Mouse (Mus musculus) CH12.LX (cell line): Measurements from ENCODE around the gene Abtb2. TPM values are rescaled to one million over a fixed set of nuclear protein-coding genes. Genes with fewer than 3 reads are reported as not detected.

ENCODE experiments used
- DNase-seq: peaks from one replicate; pipeline ENCODE4 v3.0.0-alpha.2; 2013; ENCODE audit errors: extremely low read depth
- H3K27ac ChIP-seq: 2 replicates; pipeline ENCODE4 v1.5.1; 2012; ENCODE audit warnings: low read depth, mild to moderate bottlenecking, control low read depth, moderate library complexity; ENCODE audit not compliant: insufficient read depth
- H3K27me3 ChIP-seq: replicated peaks from 2 replicates; pipeline ENCODE3; 2012; ENCODE audit warnings: inconsistent platforms
- H3K36me3 ChIP-seq, 2 experiments: replicated peaks in 1 of 2; 2 replicates each; pipeline versions ENCODE3 to v1.6.1; 2012; ENCODE audit warnings: inconsistent platforms in 1 of 2, low read length in 1 of 2, mild to moderate bottlenecking in 1 of 2, mixed read lengths in 1 of 2, moderate library complexity in 1 of 2; ENCODE audit not compliant: control insufficient read depth in 1 of 2, insufficient read depth in 1 of 2
- H3K4me1 ChIP-seq, 2 experiments: 2 replicates each; pipeline ENCODE4 v1.6.1; 2012; ENCODE audit warnings: inconsistent platforms in 1 of 2, moderate library complexity in 1 of 2; ENCODE audit not compliant: insufficient read depth in 2 of 2, control insufficient read depth in 1 of 2
- H3K4me2 ChIP-seq: 2 replicates; pipeline ENCODE4 v1.6.1; 2012; ENCODE audit warnings: low read depth, mild to moderate bottlenecking, control low read depth; ENCODE audit not compliant: poor library complexity, insufficient read depth, severe bottlenecking
- H3K4me3 ChIP-seq, 3 experiments: fragments of 150-350 bp in 1 of 3; sonication (generic) in 1 of 3; replicated peaks in 1 of 3; 2 replicates each; pipeline versions ENCODE3 to v1.5.1; 2011 to 2012; ENCODE audit warnings: low read depth in 2 of 3, low read length in 2 of 3, mild to moderate bottlenecking in 2 of 3, moderate library complexity in 2 of 3, control low read depth in 1 of 3, improper control_type of control experiment in 1 of 3, inconsistent platforms in 1 of 3, mixed read lengths in 1 of 3; ENCODE audit not compliant: poor library complexity in 1 of 3
- H3K79me2 ChIP-seq: replicated peaks from 2 replicates; pipeline ENCODE4 v1.6.1; 2012; ENCODE audit warnings: mild to moderate bottlenecking, moderate library complexity; ENCODE audit not compliant: control insufficient read depth, poor library complexity, insufficient read depth, severe bottlenecking; ENCODE audit errors: extremely low read depth
- H3K9ac ChIP-seq: 2 replicates; pipeline ENCODE4 v1.6.1; 2012; ENCODE audit warnings: low read depth, mild to moderate bottlenecking, control low read depth, moderate library complexity; ENCODE audit not compliant: insufficient read depth
- H3K9me3 ChIP-seq: replicated peaks from 2 replicates; pipeline ENCODE3; 2012; ENCODE audit warnings: low read length, inconsistent platforms, mixed read lengths
- BHLHE40 ChIP-seq: IDR thresholded peaks from 2 replicates; pipeline ENCODE4 v1.6.1; 2011; ENCODE audit warnings: mild to moderate bottlenecking, low read depth, low read length, improper control_type of control experiment
- CHD1 ChIP-seq: IDR thresholded peaks from 2 replicates; pipeline ENCODE4 v1.6.1; 2012; ENCODE audit warnings: low read depth, low read length, improper control_type of control experiment, inconsistent platforms
- CTCF ChIP-seq, 2 experiments: IDR thresholded peaks in 1 of 2; conservative IDR thresholded peaks in 1 of 2; 2 replicates each; pipeline ENCODE4 v1.5.1; 2011 to 2012; ENCODE audit warnings: low read depth in 2 of 2, low read length in 2 of 2, improper control_type of control experiment in 1 of 2, inconsistent platforms in 1 of 2, mild to moderate bottlenecking in 1 of 2, moderate library complexity in 1 of 2
- E2F4 ChIP-seq: IDR thresholded peaks from 2 replicates; pipeline ENCODE4 v1.6.1; 2011; ENCODE audit warnings: low read depth, low read length, improper control_type of control experiment; ENCODE audit not compliant: insufficient replicate concordance
- ELF1 ChIP-seq: IDR thresholded peaks from 2 replicates; pipeline ENCODE4 v1.6.1; 2014; ENCODE audit warnings: low read depth, mild to moderate bottlenecking, inconsistent platforms, low read length, improper control_type of control experiment
- EP300 ChIP-seq: IDR thresholded peaks from 2 replicates; pipeline ENCODE4 v1.6.1; 2011; ENCODE audit warnings: low read length, improper control_type of control experiment
- IRF4 ChIP-seq: IDR thresholded peaks from 2 replicates; pipeline ENCODE4 v1.6.1; 2014; ENCODE audit warnings: low read depth, mild to moderate bottlenecking, inconsistent platforms, low read length, improper control_type of control experiment
- MAX ChIP-seq: IDR thresholded peaks from 2 replicates; pipeline ENCODE4 v1.6.1; 2011; ENCODE audit warnings: low read length, improper control_type of control experiment
- MAZ ChIP-seq: IDR thresholded peaks from 2 replicates; pipeline ENCODE4 v1.6.1; 2012; ENCODE audit warnings: low read depth, mild to moderate bottlenecking, inconsistent platforms, low read length, improper control_type of control experiment, moderate library complexity
- MEF2A ChIP-seq: IDR thresholded peaks from 2 replicates; pipeline ENCODE4 v1.6.1; 2014; ENCODE audit warnings: low read depth, mild to moderate bottlenecking, inconsistent platforms, low read length, improper control_type of control experiment, borderline replicate concordance
- MXI1 ChIP-seq: IDR thresholded peaks from 2 replicates; pipeline ENCODE4 v1.6.1; 2011; ENCODE audit warnings: mild to moderate bottlenecking, low read depth, low read length, improper control_type of control experiment
- PAX5 ChIP-seq: IDR thresholded peaks from 2 replicates; pipeline ENCODE4 v1.6.1; 2012; ENCODE audit warnings: low read length, inconsistent platforms, mixed read lengths
- POLR2AphosphoS2 ChIP-seq: IDR thresholded peaks from 2 replicates; pipeline ENCODE4 v1.6.1; 2011; ENCODE audit warnings: low read depth, low read length, improper control_type of control experiment
- RAD21 ChIP-seq: IDR thresholded peaks from 2 replicates; pipeline ENCODE4 v1.6.1; 2011; ENCODE audit warnings: low read depth, mild to moderate bottlenecking, low read length, improper control_type of control experiment, moderate library complexity
- RCOR1 ChIP-seq: conservative IDR thresholded peaks from 2 replicates; pipeline ENCODE4 v1.6.1; 2012; ENCODE audit warnings: low read depth, mild to moderate bottlenecking, inconsistent platforms, low read length, improper control_type of control experiment
- USF1 ChIP-seq: IDR thresholded peaks from 2 replicates; pipeline ENCODE4 v1.6.1; 2014; ENCODE audit warnings: low read depth, mild to moderate bottlenecking, inconsistent platforms, low read length, improper control_type of control experiment
- ZC3H11A ChIP-seq: IDR thresholded peaks from 2 replicates; pipeline ENCODE4 v1.6.1; 2012; ENCODE audit warnings: low read depth, mild to moderate bottlenecking, inconsistent platforms, low read length, improper control_type of control experiment
- ZKSCAN1 ChIP-seq: IDR thresholded peaks from 2 replicates; pipeline ENCODE4 v1.6.1; 2012; ENCODE audit warnings: low read depth, inconsistent platforms, low read length, improper control_type of control experiment, borderline replicate concordance
- ZNF384 ChIP-seq: IDR thresholded peaks from 2 replicates; pipeline ENCODE4 v1.6.1; 2012; ENCODE audit warnings: low read depth, low read length, improper control_type of control experiment, inconsistent platforms
- dilution Hi-C: fragments of 300-500 bp; cut with MboI; formaldehyde crosslinking; loops from 2 replicates; pipeline ENCODE4 v1.14.3; 2020; ENCODE audit warnings: low sequenced_read_pairs; ENCODE audit not compliant: extremely low pct_unique_long_range_greater_than_20kb, extremely low pct_ligation_motif_present
- in situ Hi-C: fragments of 300-500 bp; cut with MboI; formaldehyde crosslinking; loops from 3 replicates; pipeline ENCODE4 v1.14.3; 2019; ENCODE audit warnings: low sequenced_read_pairs, low pct_ligation_motif_present, low pct_unique_long_range_greater_than_20kb, mixed read lengths
- polyA plus RNA-seq: library from polyadenylated mRNA; unstranded; fragments of >175 nt; gene quantifications from 2 replicates; pipeline ENCODE4 v1.2.1, GENCODE M21; 2012; ENCODE audit warnings: low read depth; ENCODE audit not compliant: insufficient read length
- total RNA-seq, 2 experiments: library from RNA; depleted of rRNA; stranded (reverse); fragments of 300-350 nt in 1 of 2; fragments of >200 nt in 1 of 2; gene quantifications; 2 replicates each; pipeline ENCODE4 v1.2.3; 2012 to 2014

Gene Abtb2
- total and polyA plus RNA-seq, 3 experiments: 2.9 to 7.7 (median 3.8) TPM

- H3K4me1 ChIP-seq: peaks cover 39 to 58% of the 10 kb centered on the region in 2 experiments
- no peaks in the 10 kb centered on the region for H3K36me3 ChIP-seq
- DNase-seq: no peak
- H3K27me3 ChIP-seq: no peaks in the 10 kb centered on the region
- H3K9me3 ChIP-seq: no peaks in the 10 kb centered on the region
- H3K9ac ChIP-seq: no peak overlapping the region
- H3K4me2 ChIP-seq: no peak overlapping the region
- no peak overlapping the region for H3K4me3 ChIP-seq
- H3K79me2 ChIP-seq: no peaks in the 10 kb centered on the region; the same call in 1 of the 2 replicates
- H3K27ac ChIP-seq: no peak overlapping the region
- dilution Hi-C loops: no loop called here
- in situ Hi-C loops: no loop called here
- TF ChIP-seq ELF1 (no peak), MXI1 (no peak), RAD21 (no peak), BHLHE40 (no peak), E2F4 (no peak), ZNF384 (no peak), CHD1 (no peak), RCOR1 (no peak)
Measured at GRCm38 (mm10) chr2:103637385-103637784, 71.3 kb downstream of the Abtb2 start.

- no peak overlapping the region for H3K9ac ChIP-seq
- DNase-seq: no peak
- no peaks in the 10 kb centered on the region; the same call in 1 of the 2 replicates for H3K79me2 ChIP-seq
- no peaks in the 10 kb centered on the region for H3K9me3 ChIP-seq
- dilution Hi-C loops (no loop called here), in situ Hi-C loops (no loop called here)
- H3K4me1 ChIP-seq: peaks cover 41 to 63% of the 10 kb centered on the region in 2 experiments
- no peak overlapping the region for H3K27ac ChIP-seq
- H3K4me2 ChIP-seq: no peak overlapping the region; the same call in 1 of the 2 replicates
- no peak overlapping the region for H3K4me3 ChIP-seq
- H3K27me3 ChIP-seq: no peaks in the 10 kb centered on the region
- peak; percentile 32; the same call in 1 of the 2 replicates for TF ChIP-seq EP300
- no peak for TF ChIP-seq POLR2AphosphoS2
- TF ChIP-seq BHLHE40: 0 out of 2 replicates have a peak, but pooled peaks have one; percentile 30
- no peak for TF ChIP-seq USF1
- no peak for TF ChIP-seq MAX
- 0 out of 2 replicates have a peak, but pooled peaks have one; percentile 41 for TF ChIP-seq MEF2A
- TF ChIP-seq MAZ: 0 out of 2 replicates have a peak, but pooled peaks have one; percentile 29
- no peak for TF ChIP-seq MXI1
- H3K36me3 ChIP-seq: no peaks in the 10 kb centered on the region
Measured at GRCm38 (mm10) chr2:103637943-103638342, 71.8 kb downstream of the Abtb2 start.

GRCm38 (mm10) chr2:103639701-103640100, 73.6 kb downstream of the Abtb2 start:
- no peak overlapping the region for H3K9ac ChIP-seq
- no peak overlapping the region for H3K4me3 ChIP-seq
- H3K27ac ChIP-seq: no peak overlapping the region
- no peaks in the 10 kb centered on the region for H3K36me3 ChIP-seq
- H3K4me1 ChIP-seq: peaks cover 42 to 70% of the 10 kb centered on the region in 2 experiments
- in situ Hi-C loops: no loop called here
- DNase-seq: no peak
- dilution Hi-C loops: no loop called here
- H3K9me3 ChIP-seq: no peaks in the 10 kb centered on the region
- TF ChIP-seq IRF4 (no peak), ZC3H11A (no peak), CTCF (conservative IDR thresholded peaks at IDR 0.05 in 1 of 2, IDR thresholded peaks at IDR 0.05 in 1 of 2; ENCODE audit: low read depth in 2 of 2, low read length in 2 of 2) (no peak), ZKSCAN1 (no peak), PAX5 (no peak)
- TF ChIP-seq, all 38 proteins: peak for 0
- no peaks in the 10 kb centered on the region for H3K27me3 ChIP-seq
- no peak overlapping the region for H3K4me2 ChIP-seq
- no peaks in the 10 kb centered on the region; the same call in 1 of the 2 replicates for H3K79me2 ChIP-seq
